Mouse (Mus musculus): ENCODE data around the gene Sec31b.

The Sec31b gene

GRCm38 (mm10) chr19:44476541-44476940, 69.1 kb downstream of the Sec31b start:
- no peak for DNase-seq (ENCODE audit: low read depth, low spot score)

GRCm38 (mm10) chr19:44475268-44475667, 70.4 kb downstream of the Sec31b start:
- DNase-seq (ENCODE audit: low read depth, low spot score): no peak

- DNase-seq (ENCODE audit: low read depth, low spot score): no peak
These were observed 71.5 kb downstream of the Sec31b start for GRCm38 (mm10) chr19:44474158-44474557.

Data from telencephalon, adult 2 months (tissue).